Mouse (Mus musculus) left cerebral cortex, postnatal 4 days (tissue): ENCODE measurements around the gene Smdt1. TPM values are rescaled to one million over a fixed set of nuclear protein-coding genes. Genes with fewer than 3 reads are reported as not detected.

Experiments
- DNase-seq: peaks from one replicate; pipeline ENCODE4 v3.0.0-alpha.2; 2022
- intact Hi-C: fragments of 180-260 bp; cut with DNase I; formaldehyde crosslinking; loops from one replicate; pipeline ENCODE4 v1.15.1; 2025
- total RNA-seq, 2 experiments: library from RNA; stranded (reverse); gene quantifications; 2 replicates each; pipeline ENCODE4 v1.2.3; 2021

The Smdt1 gene
- total RNA-seq = 100 to 1,000 TPM; 122 to 125 TPM

DNA sequence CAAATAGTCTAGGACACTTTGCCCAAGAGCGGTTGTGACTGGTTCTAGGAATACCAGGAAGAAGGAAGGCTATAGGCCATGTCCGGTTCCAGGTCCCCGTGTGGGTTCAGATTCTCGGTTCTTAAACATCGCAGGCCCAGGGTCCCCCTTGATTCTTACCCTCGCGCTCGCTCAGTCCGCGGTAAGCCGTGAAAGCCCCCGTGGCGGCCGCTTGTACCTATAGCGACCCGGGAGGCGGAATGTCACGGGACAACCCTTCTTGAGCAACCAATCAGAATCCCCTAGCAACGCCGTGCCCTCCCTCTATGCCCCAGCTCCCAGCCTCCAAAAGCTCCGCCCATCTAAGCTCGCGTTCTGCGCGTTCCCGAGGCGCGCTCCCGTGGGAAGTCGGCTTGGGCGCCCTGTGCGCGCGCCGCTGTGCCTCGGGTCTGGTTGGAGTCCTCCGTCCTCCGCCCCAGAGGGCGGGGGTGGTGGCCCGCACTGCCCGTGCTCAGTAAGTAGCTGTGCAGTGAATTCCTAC lies at the start of gene Smdt1, which contains the start of the genes Naga and Pheta2:
Smdt1 (plus strand) TSS at position 367 of the 520 bp plus-strand sequence.
Naga (minus strand) TSS at position 333 of the 520 bp plus-strand sequence.
Pheta2 (plus strand) TSS at position 350 of the 520 bp plus-strand sequence.
- intact Hi-C loops = no loop called here
- peak; percentile 94 for DNase-seq

DNA sequence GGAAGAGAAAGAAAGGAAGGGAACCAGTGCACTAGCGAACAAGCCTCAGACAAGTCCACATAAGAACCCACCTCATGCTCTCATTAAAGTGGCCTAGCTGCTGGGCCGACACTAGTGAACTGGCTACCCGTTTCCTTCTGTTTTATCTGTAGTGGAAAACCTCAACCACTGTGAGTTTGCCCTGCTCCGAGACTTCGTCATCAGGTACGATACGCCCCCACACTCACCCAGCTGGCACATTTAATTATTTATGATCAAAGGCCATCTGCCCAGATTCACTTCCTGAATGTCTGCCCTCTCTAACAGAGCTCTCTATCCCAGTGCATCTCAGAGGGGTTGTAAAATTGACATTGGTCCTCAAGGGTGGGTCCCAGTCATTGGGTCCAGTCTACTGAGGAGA lies 48.5 kb upstream of the Smdt1 start:
- intact Hi-C loops = no loop called here
- DNase-seq = no peak

DNA sequence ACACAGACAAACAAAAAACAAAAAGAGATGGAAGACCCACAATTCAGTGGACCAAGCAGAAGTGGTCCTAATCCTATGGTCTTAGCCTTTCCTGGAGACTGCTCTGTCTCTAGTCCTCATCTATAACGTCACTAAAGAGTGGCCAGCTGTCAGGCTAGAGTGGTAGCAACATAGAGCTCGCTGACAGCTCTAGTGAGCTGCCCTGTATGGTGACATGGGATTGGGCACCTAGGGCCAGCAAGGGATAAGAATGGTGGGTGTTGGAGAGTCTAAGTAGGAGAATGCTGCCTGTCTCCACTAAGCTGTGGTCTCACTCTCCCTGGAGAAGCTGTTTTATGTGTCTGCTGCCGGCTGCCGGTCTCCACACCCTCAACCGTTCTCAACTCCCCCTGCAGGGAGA lies 45.9 kb upstream of the Smdt1 start:
- intact Hi-C loops = no loop called here
- no peak for DNase-seq

- intact Hi-C loops = no loop called here
- peak; percentile 60 for DNase-seq
These were observed 45.5 kb upstream of the Smdt1 start for GRCm38 (mm10) chr15:82293271-82293711.

GRCm38 (mm10) chr15:82294059-82294458 lies 44.7 kb upstream of the Smdt1 start:
- intact Hi-C loops = no loop called here
- peak; percentile 36 for DNase-seq

GRCm38 (mm10) chr15:82298764-82299561 lies 39.8 kb upstream of the Smdt1 start, which contains the start of gene Wbp2nl:
TSS of gene Wbp2nl (plus strand) at chr15:82298954.
- intact Hi-C loops = no loop called here

GRCm38 (mm10) chr15:82307107-82307506 lies 31.7 kb upstream of the Smdt1 start:
- DNase-seq = no peak
- intact Hi-C loops = no loop called here

More at GRCm38 (mm10) chr15:82298764-82299561, 39.8 kb upstream of the Smdt1 start, which contains the start of gene Wbp2nl:
- DNase-seq = no peak

- DNase-seq = no peak
- intact Hi-C loops = no loop called here
These were observed 30.3 kb upstream of the Smdt1 start for GRCm38 (mm10) chr15:82308416-82308815.

DNA sequence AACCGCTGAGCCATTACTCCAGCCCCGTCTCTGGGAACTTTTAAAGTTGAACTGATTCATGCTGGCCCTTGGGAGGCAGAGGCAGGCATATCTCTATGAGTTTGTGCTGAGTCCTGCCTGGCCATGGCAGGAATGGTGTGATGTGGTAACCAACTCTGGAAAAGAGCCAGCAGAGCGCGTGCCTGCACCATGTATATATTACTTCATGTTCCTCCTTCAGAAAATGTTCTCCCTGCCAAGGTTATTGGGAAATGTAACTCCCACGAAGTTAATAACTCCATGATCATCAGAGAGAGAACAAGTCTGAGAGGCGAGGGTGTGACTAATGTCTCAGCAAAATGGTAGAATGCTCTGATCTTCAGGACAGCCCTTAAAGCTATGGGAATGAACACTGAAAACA lies 20.9 kb upstream of the Smdt1 start:
- intact Hi-C loops = no loop called here
- DNase-seq = no peak

- intact Hi-C loops = no loop called here
These were observed 19.1 kb upstream of the Smdt1 start for GRCm38 (mm10) chr15:82319613-82320012.

GRCm38 (mm10) chr15:82322195-82322594 lies 16.6 kb upstream of the Smdt1 start:
- intact Hi-C loops = no loop called here
- no peak for DNase-seq

More at GRCm38 (mm10) chr15:82319613-82320012, 19.1 kb upstream of the Smdt1 start:
- no peak for DNase-seq

DNA sequence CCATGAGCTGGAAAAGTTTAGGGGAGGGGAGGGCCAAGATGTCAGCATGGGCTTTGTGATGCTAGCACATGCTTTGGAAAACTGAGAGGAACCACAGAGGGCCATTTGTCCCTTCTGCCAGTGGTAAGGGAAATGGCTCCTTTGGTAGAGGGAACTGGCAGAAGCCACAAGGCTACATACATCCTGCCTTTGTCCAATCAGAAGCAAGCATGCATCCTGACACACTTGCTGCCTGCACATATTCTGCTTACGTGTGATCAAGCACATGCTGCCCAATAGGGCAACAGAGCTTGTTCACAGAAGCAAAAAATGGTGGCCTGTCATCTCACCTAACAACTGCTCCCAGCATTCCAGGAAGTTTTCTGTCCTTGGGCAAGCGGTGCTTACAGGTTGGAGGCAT lies 13.4 kb upstream of the Smdt1 start:
- intact Hi-C loops = no loop called here
- DNase-seq = no peak

DNA sequence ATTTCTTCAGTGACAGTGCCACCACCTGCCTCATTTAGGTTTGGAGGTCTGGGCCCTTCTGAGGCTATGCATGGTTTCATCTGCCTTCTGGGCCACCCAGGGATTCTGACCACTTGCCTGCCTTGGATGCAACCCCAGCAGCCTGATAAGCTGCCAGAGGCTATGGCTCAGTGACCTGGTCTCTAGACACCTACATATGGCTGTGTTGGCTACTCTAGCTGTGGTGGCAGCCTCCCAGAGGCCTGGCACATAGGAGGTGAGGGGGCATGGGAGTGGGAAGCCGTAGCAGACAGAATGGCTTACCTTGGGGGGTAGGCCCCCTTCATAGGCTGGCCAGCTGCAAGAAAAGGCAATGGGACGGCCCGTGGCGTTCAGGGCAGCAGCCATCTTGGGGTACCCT lies 3.6 kb upstream of the Smdt1 start:
- DNase-seq = no peak
- intact Hi-C loops = no loop called here

DNA sequence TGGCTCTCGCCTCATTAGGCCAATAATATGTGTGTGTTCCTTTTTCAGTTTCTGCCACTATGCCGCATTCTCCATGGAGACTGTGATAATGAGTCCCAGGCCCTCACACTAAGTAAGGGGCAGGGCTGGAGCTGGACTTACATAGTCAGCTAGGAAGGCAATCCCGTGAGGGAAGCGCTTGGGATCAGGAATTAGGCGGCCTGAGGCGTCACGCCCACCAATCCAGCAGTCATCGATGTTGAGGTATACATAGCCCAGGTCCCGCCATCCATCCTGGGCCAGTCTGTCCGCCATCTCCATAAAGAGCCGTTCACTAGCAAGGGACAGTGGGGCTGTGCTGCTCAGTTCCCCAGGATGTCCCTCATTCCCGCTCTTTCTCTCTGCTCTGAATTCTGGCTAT lies 2.1 kb upstream of the Smdt1 start:
- intact Hi-C loops = no loop called here
- DNase-seq = no peak

DNA sequence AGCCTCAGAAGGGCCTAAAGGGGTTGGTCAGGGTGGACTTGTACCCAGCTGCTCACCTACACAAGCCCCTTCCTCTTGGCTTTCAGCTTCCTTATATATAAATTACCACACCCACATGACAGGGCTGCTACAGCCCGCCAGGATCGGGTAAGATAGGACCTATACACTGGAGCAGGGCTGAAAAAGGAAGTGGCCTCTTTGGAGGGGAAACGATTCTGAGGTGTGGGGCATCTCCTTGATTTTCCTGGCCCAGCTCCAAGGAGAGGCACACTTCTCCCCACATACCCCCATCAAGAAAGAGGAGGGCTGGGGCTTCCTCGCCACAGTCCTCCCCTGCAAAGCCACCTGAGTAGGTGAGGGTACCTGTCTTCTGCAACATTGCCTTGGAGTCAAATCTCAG lies 884 bp upstream of the Smdt1 start:
- intact Hi-C loops = no loop called here

GRCm38 (mm10) chr15:82339150-82339549 lies 391 bp downstream of the Smdt1 start:
- intact Hi-C loops = no loop called here
- no peak for DNase-seq

More for the DNA sequence above, 884 bp upstream of the Smdt1 start:
- no peak for DNase-seq

DNA sequence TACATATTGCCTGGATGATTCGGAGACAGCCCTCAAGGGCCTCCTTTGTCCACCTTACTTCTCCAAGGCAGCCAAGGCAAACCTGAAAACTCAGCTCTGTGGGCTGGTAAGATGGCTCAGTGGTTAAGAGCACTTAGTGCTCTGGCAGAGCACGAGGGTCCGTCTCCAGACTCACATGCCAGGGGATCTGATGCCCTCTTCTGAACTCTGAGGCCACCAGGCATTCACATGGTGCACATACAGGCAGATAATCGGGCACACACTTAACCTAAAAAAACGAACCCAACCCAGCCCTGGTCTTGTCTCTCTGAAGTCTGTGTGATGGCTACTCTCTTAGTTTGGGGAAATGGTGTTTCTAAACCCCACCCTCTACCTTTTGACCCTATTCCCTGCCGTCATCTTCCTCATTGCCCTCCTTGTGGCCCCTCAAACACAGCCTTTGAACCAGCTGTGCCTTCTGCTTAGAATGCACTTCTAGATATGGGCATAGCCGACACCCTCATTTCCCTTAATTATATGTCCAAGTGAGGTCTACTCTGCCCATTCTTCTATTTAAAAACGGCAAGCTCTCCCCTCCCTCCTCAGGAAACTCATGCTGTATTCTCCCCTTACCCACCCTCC lies 985 bp downstream of the Smdt1 start:
- DNase-seq = no peak
- intact Hi-C loops = no loop called here

- intact Hi-C loops = no loop called here
- DNase-seq = no peak
These were observed 1.8 kb downstream of the Smdt1 start for GRCm38 (mm10) chr15:82340414-82341035.

- intact Hi-C loops = no loop called here
- no peak for DNase-seq
These were observed 2.3 kb downstream of the Smdt1 start for GRCm38 (mm10) chr15:82341036-82341501.

DNA sequence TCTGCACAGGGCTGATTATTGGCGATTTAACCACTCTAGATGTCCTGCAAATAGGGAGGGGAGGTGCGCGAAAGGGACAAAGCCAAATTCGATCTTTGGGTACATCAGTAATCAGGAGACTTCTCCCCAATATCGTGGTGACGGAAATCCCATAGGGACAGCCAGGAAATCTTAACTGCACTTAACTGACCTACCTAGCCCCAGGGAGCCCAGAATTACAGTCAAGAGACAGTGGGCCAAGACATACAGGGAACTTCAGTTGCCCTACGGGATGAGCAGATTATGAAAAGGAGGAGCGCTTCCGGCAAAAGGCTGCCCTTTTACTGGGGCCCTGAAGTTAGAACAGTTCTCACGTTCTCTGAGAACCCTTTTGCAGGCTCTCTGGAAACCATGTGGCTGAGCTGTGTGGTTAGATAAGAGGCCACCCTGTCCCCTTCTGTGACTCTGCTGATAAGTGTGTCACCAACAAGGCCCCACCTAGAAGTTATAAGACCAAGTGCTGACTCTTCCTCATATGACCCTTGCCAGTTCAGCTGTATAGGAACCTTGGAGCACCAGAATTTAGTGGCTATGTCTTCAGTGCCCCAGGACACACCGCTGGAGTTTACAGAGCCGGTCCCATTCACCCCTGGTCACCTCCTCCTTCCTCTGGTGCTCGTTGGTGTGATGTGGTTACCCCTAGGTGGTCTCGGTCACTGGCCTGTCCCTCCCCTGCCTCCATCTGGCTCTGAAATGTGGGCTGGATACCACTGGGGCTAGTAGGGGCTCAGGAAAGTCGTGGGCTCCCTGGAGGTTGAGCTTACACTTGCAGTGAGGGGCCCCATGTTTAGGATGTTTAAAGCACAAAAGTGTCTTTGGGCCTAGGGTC lies 3.1 kb downstream of the Smdt1 start:
- intact Hi-C loops = no loop called here

More for the DNA sequence above, 3.1 kb downstream of the Smdt1 start:
- no peak for DNase-seq
